Mouse (Mus musculus): ENCODE data around the gene Lgi4. TPM values are rescaled to one million over a fixed set of nuclear protein-coding genes. Genes with fewer than 3 reads are reported as not detected.

Gene Lgi4
- total RNA-seq, 2 experiments from 2014 or later = 32.5 to 36.7 TPM

GRCm38 (mm10) chr7:31077885-31078445 is 18.8 kb downstream of the Lgi4 start:
- peak; percentile 34 to 48 for DNase-seq

- no peak for DNase-seq
Measured at GRCm38 (mm10) chr7:31079670-31080069, 20.5 kb downstream of the Lgi4 start.

GRCm38 (mm10) chr7:31080611-31081010 is 21.5 kb downstream of the Lgi4 start:
- no peak for DNase-seq

- DNase-seq = no peak
Measured at GRCm38 (mm10) chr7:31081106-31081505, 22.0 kb downstream of the Lgi4 start.

- DNase-seq = no peak
Measured at GRCm38 (mm10) chr7:31082106-31082505, 23.0 kb downstream of the Lgi4 start.

GRCm38 (mm10) chr7:31082831-31083588 is 23.9 kb downstream of the Lgi4 start:
- peak in 1 of 2 experiments; percentile 50 for DNase-seq

- no peak for DNase-seq
Measured at GRCm38 (mm10) chr7:31084140-31084539, 25.0 kb downstream of the Lgi4 start.

- peak; percentile 19 to 37 for DNase-seq
Measured at GRCm38 (mm10) chr7:31085171-31085570, 26.0 kb downstream of the Lgi4 start.

- DNase-seq = no peak
Measured at GRCm38 (mm10) chr7:31086175-31086755, 27.1 kb downstream of the Lgi4 start.

GRCm38 (mm10) chr7:31087262-31087661 is 28.1 kb downstream of the Lgi4 start:
- no peak for DNase-seq

- no peak for DNase-seq
Measured at GRCm38 (mm10) chr7:31088206-31088605, 29.1 kb downstream of the Lgi4 start.

- no peak for DNase-seq
Measured at GRCm38 (mm10) chr7:31089721-31090120, 30.6 kb downstream of the Lgi4 start.

GRCm38 (mm10) chr7:31094774-31095501 is 35.8 kb downstream of the Lgi4 start:
- DNase-seq = no peak

GRCm38 (mm10) chr7:31096892-31097564 is 37.9 kb downstream of the Lgi4 start:
- no peak for DNase-seq

- peak; percentile 86 to 87 for DNase-seq
Measured at GRCm38 (mm10) chr7:31097583-31098248, 38.6 kb downstream of the Lgi4 start.

- DNase-seq = no peak
Measured at GRCm38 (mm10) chr7:31098697-31099611, 39.8 kb downstream of the Lgi4 start.

- DNase-seq = no peak
Measured at GRCm38 (mm10) chr7:31099612-31099982, 40.5 kb downstream of the Lgi4 start.

- no peak for DNase-seq
Measured at GRCm38 (mm10) chr7:31100786-31101185, 41.6 kb downstream of the Lgi4 start.

GRCm38 (mm10) chr7:31105061-31105768 is 46.1 kb downstream of the Lgi4 start:
- no peak for DNase-seq

- DNase-seq = no peak
Measured at GRCm38 (mm10) chr7:31106166-31106565, 47.0 kb downstream of the Lgi4 start.
